ENCODE assay signal across 20 mouse cellular contexts in the genomic region with DNA sequence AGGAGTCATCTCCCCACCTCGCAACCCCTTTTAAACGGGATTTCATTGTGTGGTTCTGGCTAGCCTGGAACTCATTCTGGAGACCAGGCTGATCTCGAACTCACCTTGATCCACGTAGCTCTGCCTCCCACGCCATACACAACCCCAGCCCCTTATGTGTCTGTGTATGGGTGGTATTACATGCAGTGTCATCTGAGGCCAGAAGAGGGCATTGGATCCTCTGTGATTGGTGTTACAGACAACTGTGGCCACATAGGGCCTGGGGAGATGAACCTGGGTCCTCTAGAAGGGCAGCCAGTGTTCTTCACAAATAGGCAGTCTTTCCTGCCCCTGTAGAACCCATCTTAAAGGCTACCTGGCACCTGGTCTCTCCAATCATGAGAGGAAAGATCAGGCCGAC. TPM values are rescaled to one million over a fixed set of nuclear protein-coding genes. Genes with fewer than 3 reads are reported as not detected.
DNase-seq lines count a peak whose midpoint lies in the region; ATAC-seq and TF ChIP-seq lines count a peak whose summit lies in the region.
"Had no signal": no experiment of that assay in that cellular context is flagged by ENCODE, and none has a peak within 500 bp of the region (broad histone marks: within the 10 kb centered on the region; RNA-seq: fewer than 3 reads in every experiment).

No protein-coding gene starts in this region.

- H3K4me3 ChIP-seq in hindbrain, embryonic 11.5 days (ENCODE audit: low read depth, low read length): no peak overlapping the region; the same call in 1 of the 2 replicates
- no peak overlapping the region for H3K4me3 ChIP-seq in hindbrain, embryonic 13.5 days
- H3K4me3 ChIP-seq in midbrain, embryonic 14.5 days (replicated peaks; ENCODE audit: low read depth, low read length): no peak overlapping the region
- no peak overlapping the region for H3K4me3 ChIP-seq in midbrain, embryonic 13.5 days (replicated peaks)
- H3K4me3 ChIP-seq in MEL (ENCODE audit: control insufficient read depth in 1 of 2, insufficient read depth in 1 of 2, low read depth in 2 of 2, low read length in 2 of 2): no peak overlapping the region
- H3K4me3 ChIP-seq in forebrain, embryonic 12.5 days (replicated peaks): no peak overlapping the region
- H3K4me3 ChIP-seq: hindbrain, embryonic 15.5 days; myocyte had no signal

- no peak overlapping the region for H3K4me2 ChIP-seq in hindbrain, embryonic 11.5 days (replicated peaks; ENCODE audit: low read depth, low read length)
- H3K4me2 ChIP-seq in hindbrain, embryonic 13.5 days: no peak overlapping the region
- no peak overlapping the region for H3K4me2 ChIP-seq in midbrain, embryonic 14.5 days (ENCODE audit: low read length)
- no peak overlapping the region for H3K4me2 ChIP-seq in midbrain, embryonic 13.5 days (replicated peaks)
- H3K4me2 ChIP-seq in forebrain, embryonic 12.5 days: no peak overlapping the region

- 81% methylated on average over 6 of the region's 6 CpGs for WGBS in hindbrain, embryonic 11.5 days
- WGBS in hindbrain, embryonic 13.5 days: 87% methylated on average over 6 of the region's 6 CpGs
- 81% methylated on average over 6 of the region's 6 CpGs for WGBS in midbrain, embryonic 14.5 days
- 88% methylated on average over 6 of the region's 6 CpGs for WGBS in midbrain, embryonic 13.5 days
- 85% methylated on average over 6 of the region's 6 CpGs for WGBS in forebrain, embryonic 12.5 days

- H3K36me3 ChIP-seq in hindbrain, embryonic 11.5 days (ENCODE audit: control insufficient read depth, insufficient read depth, low read length): peaks cover 9% of the 10 kb centered on the region; the same call in 1 of the 2 replicates
- H3K36me3 ChIP-seq in hindbrain, embryonic 13.5 days: peaks cover 61% of the 10 kb centered on the region
- peaks cover 57% of the 10 kb centered on the region for H3K36me3 ChIP-seq in midbrain, embryonic 14.5 days (ENCODE audit: control insufficient read depth, insufficient read depth, low read length)
- peaks cover 52% of the 10 kb centered on the region for H3K36me3 ChIP-seq in midbrain, embryonic 13.5 days
- no peaks in the 10 kb centered on the region for H3K36me3 ChIP-seq in MEL (ENCODE audit: control insufficient read depth in 1 of 2, insufficient read depth in 2 of 2, low read length in 2 of 2)
- peaks cover 48% of the 10 kb centered on the region for H3K36me3 ChIP-seq in forebrain, embryonic 12.5 days (replicated peaks)
- H3K36me3 ChIP-seq: embryonic facial prominence, embryonic 15.5 days; heart, embryonic 12.5 days had no signal

- no peak for TF ChIP-seq POLR2A in MEL (IDR thresholded peaks at IDR 0.05; ENCODE audit: control insufficient read depth in 1 of 2, insufficient read depth in 1 of 2, low read depth in 1 of 2, low read length in 2 of 2, poor library complexity in 1 of 2)

- TF ChIP-seq CTCF in MEL (IDR thresholded peaks at IDR 0.05 in 2 of 3, conservative IDR thresholded peaks at IDR 0.05 in 1 of 3; ENCODE audit: control insufficient read depth in 1 of 3, insufficient read depth in 1 of 3, low read depth in 2 of 3, low read length in 3 of 3, poor library complexity in 1 of 3, severe bottlenecking in 1 of 3): peak in 2 of 3 experiments; percentile 9 to 27; a peak in 1 of 6 replicates

- H3K9me3 ChIP-seq in hindbrain, embryonic 11.5 days (ENCODE audit: control insufficient read depth, low read length): peaks cover 5% of the 10 kb centered on the region; the same call in 1 of the 2 replicates
- H3K9me3 ChIP-seq in hindbrain, embryonic 13.5 days: no peaks in the 10 kb centered on the region; the same call in 1 of the 2 replicates
- H3K9me3 ChIP-seq in midbrain, embryonic 14.5 days (ENCODE audit: control insufficient read depth, low read length): no peaks in the 10 kb centered on the region
- 0 out of 2 replicates have a peak, but pooled peaks cover 6% of the 10 kb centered on the region for H3K9me3 ChIP-seq in midbrain, embryonic 13.5 days
- H3K9me3 ChIP-seq in MEL (replicated peaks; ENCODE audit: insufficient read depth, low read length): no peaks in the 10 kb centered on the region
- H3K9me3 ChIP-seq in forebrain, embryonic 12.5 days: peaks cover 7% of the 10 kb centered on the region
- H3K9me3 ChIP-seq: embryonic facial prominence, embryonic 15.5 days; hindbrain, embryonic 15.5 days had no signal

- peaks cover 12% of the 10 kb centered on the region for H3K27me3 ChIP-seq in hindbrain, embryonic 11.5 days (ENCODE audit: control insufficient read depth, insufficient read depth, low read length)
- H3K27me3 ChIP-seq in hindbrain, embryonic 13.5 days: peaks cover 12% of the 10 kb centered on the region; the same call in 1 of the 2 replicates
- H3K27me3 ChIP-seq in midbrain, embryonic 14.5 days (ENCODE audit: control insufficient read depth, insufficient read depth, low read length): no peaks in the 10 kb centered on the region
- no peaks in the 10 kb centered on the region for H3K27me3 ChIP-seq in midbrain, embryonic 13.5 days
- H3K27me3 ChIP-seq in MEL (ENCODE audit: control insufficient read depth in 1 of 2, insufficient read depth in 2 of 2, low read length in 2 of 2): no peaks in the 10 kb centered on the region; a peak in 1 of 4 replicates
- H3K27me3 ChIP-seq in forebrain, embryonic 12.5 days: peaks cover 18% of the 10 kb centered on the region; the same call in 1 of the 2 replicates
- H3K27me3 ChIP-seq: embryonic facial prominence, embryonic 15.5 days; hindbrain, embryonic 15.5 days had no signal

- H3K4me1 ChIP-seq in hindbrain, embryonic 11.5 days (replicated peaks; ENCODE audit: control insufficient read depth, insufficient read depth, low read length): no peaks in the 10 kb centered on the region
- H3K4me1 ChIP-seq in hindbrain, embryonic 13.5 days (replicated peaks): no peaks in the 10 kb centered on the region
- no peaks in the 10 kb centered on the region for H3K4me1 ChIP-seq in midbrain, embryonic 14.5 days (ENCODE audit: control insufficient read depth, insufficient read depth, low read length)
- H3K4me1 ChIP-seq in midbrain, embryonic 13.5 days (replicated peaks): no peaks in the 10 kb centered on the region
- no peaks in the 10 kb centered on the region for H3K4me1 ChIP-seq in MEL (ENCODE audit: control insufficient read depth in 1 of 2, insufficient read depth in 2 of 2, low read length in 2 of 2)
- H3K4me1 ChIP-seq in forebrain, embryonic 12.5 days: no peaks in the 10 kb centered on the region
- H3K4me1 ChIP-seq: hindbrain, embryonic 15.5 days had no signal

- H3K27ac ChIP-seq in hindbrain, embryonic 11.5 days (ENCODE audit: low read depth, low read length): no peak overlapping the region
- no peak overlapping the region for H3K27ac ChIP-seq in hindbrain, embryonic 13.5 days
- no peak overlapping the region for H3K27ac ChIP-seq in midbrain, embryonic 14.5 days (replicated peaks; ENCODE audit: low read depth, low read length)
- no peak overlapping the region for H3K27ac ChIP-seq in midbrain, embryonic 13.5 days
- H3K27ac ChIP-seq in MEL (ENCODE audit: control insufficient read depth, low read depth, low read length): no peak overlapping the region
- H3K27ac ChIP-seq in forebrain, embryonic 12.5 days: no peak overlapping the region
- H3K27ac ChIP-seq: embryonic facial prominence, embryonic 15.5 days; hindbrain, embryonic 15.5 days; limb, embryonic 12.5 days had no signal

- no peak for ATAC-seq in hindbrain, embryonic 11.5 days (ENCODE audit: low FRiP score)
- ATAC-seq in hindbrain, embryonic 13.5 days (ENCODE audit: low FRiP score): no peak
- no peak for ATAC-seq in midbrain, embryonic 14.5 days (ENCODE audit: low FRiP score, low TSS enrichment)
- ATAC-seq in midbrain, embryonic 13.5 days: no peak
- 0 out of 2 replicates have a peak, but pooled peaks have one; percentile 38 for ATAC-seq in megakaryocyte-erythroid progenitor cell, adult 5-6 weeks (replicated peaks; ENCODE audit: low FRiP score, low TSS enrichment, poor library complexity, severe bottlenecking)
- no peak for ATAC-seq in forebrain, embryonic 12.5 days (ENCODE audit: low FRiP score)

- DNase-seq in hindbrain, embryonic 11.5 days (ENCODE audit: low spot score): peak; percentile 19
- DNase-seq in midbrain, embryonic 14.5 days: peak; percentile 12
- no peak for DNase-seq in MEL (ENCODE audit: low read depth, low spot score)
- DNase-seq in thymus, postnatal 4 days: no peak
- DNase-seq: adrenal gland, postnatal 14 days; cerebellum, adult 11 months; lung, postnatal 36 days; thymus, adult 2 months had no signal

- no peaks in the 10 kb centered on the region for H3K79me2 ChIP-seq in MEL (ENCODE audit: control insufficient read depth, insufficient read depth, low read length, poor library complexity)

- TF ChIP-seq EP300 in MEL (IDR thresholded peaks at IDR 0.05; ENCODE audit: low read depth in 1 of 2, low read length in 2 of 2): no peak

- H3K9ac ChIP-seq in hindbrain, embryonic 11.5 days (ENCODE audit: low read depth, low read length): no peak overlapping the region
- no peak overlapping the region for H3K9ac ChIP-seq in hindbrain, embryonic 13.5 days
- H3K9ac ChIP-seq in midbrain, embryonic 14.5 days (replicated peaks; ENCODE audit: low read length): no peak overlapping the region
- no peak overlapping the region for H3K9ac ChIP-seq in midbrain, embryonic 13.5 days (replicated peaks)
- H3K9ac ChIP-seq in MEL (ENCODE audit: control insufficient read depth, low read depth, low read length, poor library complexity, severe bottlenecking): no peak overlapping the region
- no peak overlapping the region for H3K9ac ChIP-seq in forebrain, embryonic 12.5 days
- H3K9ac ChIP-seq: embryonic facial prominence, embryonic 15.5 days; heart, embryonic 12.5 days; hindbrain, embryonic 15.5 days; limb, embryonic 12.5 days had no signal

- no peak; the same call in 1 of the 2 replicates for TF ChIP-seq RAD21 in MEL (IDR thresholded peaks at IDR 0.05; ENCODE audit: low read depth, low read length)

RNA-seq across cellular contexts. Expression of gene Gal3st3, which starts 8.1 kb away (rescaled TPM):
- polyA plus RNA-seq in hindbrain, embryonic 11.5 days (2014; fragmentation: Nextera tagmentation; extraction: Ambion mirVana): 14.0 and 14.6 TPM in 2 replicates
- 34.1 and 36.0 TPM in 2 replicates for polyA plus RNA-seq in hindbrain, embryonic 13.5 days (2015; fragmentation: Nextera tagmentation; extraction: Ambion mirVana)
- polyA plus RNA-seq in midbrain, embryonic 14.5 days (2014; fragmentation: Nextera tagmentation; extraction: Ambion mirVana): 29.0 and 35.5 TPM in 2 replicates
- 29.3 and 33.6 TPM in 2 replicates for polyA plus RNA-seq in midbrain, embryonic 13.5 days (2015; fragmentation: Nextera tagmentation; extraction: Ambion mirVana)
- not detected in 2 replicates for total RNA-seq in MEL (2012; rRNA removed)
- polyA plus RNA-seq in MEL (2012; ENCODE audit: insufficient read depth in 1 of 2, insufficient read length in 2 of 2, low read depth in 1 of 2, low replicate concordance in 2 of 2, missing spikeins in 1 of 2): under 1 TPM in 1 of 2 experiments, not detected in 1; 0.04 TPM
- not detected in 2 replicates for total RNA-seq in megakaryocyte-erythroid progenitor cell, adult 5-6 weeks (2014; fragmentation: Nextera tagmentation)
- total RNA-seq in megakaryocyte-erythroid progenitor cell, adult 5-6 weeks (2017): not detected in 2 replicates
- polyA plus RNA-seq in forebrain, embryonic 12.5 days (2016; fragmentation: Nextera tagmentation; extraction: Ambion mirVana): 17.5 and 21.8 TPM in 2 replicates
- polyA plus RNA-seq: small intestine, adult 2 months had no signal

RNA-seq across cellular contexts. Expression of gene Sf3b2, which starts 11.0 kb away (rescaled TPM):
- 385 and 404 TPM in 2 replicates for polyA plus RNA-seq in hindbrain, embryonic 11.5 days (2014; fragmentation: Nextera tagmentation; extraction: Ambion mirVana)
- polyA plus RNA-seq in hindbrain, embryonic 13.5 days (2015; fragmentation: Nextera tagmentation; extraction: Ambion mirVana): 373 and 377 TPM in 2 replicates
- polyA plus RNA-seq in midbrain, embryonic 14.5 days (2014; fragmentation: Nextera tagmentation; extraction: Ambion mirVana): 291 and 365 TPM in 2 replicates
- polyA plus RNA-seq in midbrain, embryonic 13.5 days (2015; fragmentation: Nextera tagmentation; extraction: Ambion mirVana): 399 and 419 TPM in 2 replicates
- total RNA-seq in MEL (2012; rRNA removed): 178 and 180 TPM in 2 replicates
- polyA plus RNA-seq in MEL (2012; ENCODE audit: insufficient read depth in 1 of 2, insufficient read length in 2 of 2, low read depth in 1 of 2, low replicate concordance in 2 of 2, missing spikeins in 1 of 2): 100 to 1,000 TPM; 259 to 331 TPM
- total RNA-seq in megakaryocyte-erythroid progenitor cell, adult 5-6 weeks (2014; fragmentation: Nextera tagmentation): 181 and 235 TPM in 2 replicates
- total RNA-seq in megakaryocyte-erythroid progenitor cell, adult 5-6 weeks (2017): 274 and 277 TPM in 2 replicates
- 415 and 417 TPM in 2 replicates for polyA plus RNA-seq in forebrain, embryonic 12.5 days (2016; fragmentation: Nextera tagmentation; extraction: Ambion mirVana)

RNA-seq across cellular contexts. Expression of gene Catsper1, which starts 29.3 kb away (rescaled TPM):
- polyA plus RNA-seq in hindbrain, embryonic 11.5 days (2014; fragmentation: Nextera tagmentation; extraction: Ambion mirVana): not detected in 2 replicates
- not detected in 2 replicates for polyA plus RNA-seq in hindbrain, embryonic 13.5 days (2015; fragmentation: Nextera tagmentation; extraction: Ambion mirVana)
- not detected in 2 replicates for polyA plus RNA-seq in midbrain, embryonic 14.5 days (2014; fragmentation: Nextera tagmentation; extraction: Ambion mirVana)
- polyA plus RNA-seq in midbrain, embryonic 13.5 days (2015; fragmentation: Nextera tagmentation; extraction: Ambion mirVana): not detected in 2 replicates
- not detected in 2 replicates for total RNA-seq in MEL (2012; rRNA removed)
- not detected for polyA plus RNA-seq in MEL (2012; ENCODE audit: insufficient read depth in 1 of 2, insufficient read length in 2 of 2, low read depth in 1 of 2, low replicate concordance in 2 of 2, missing spikeins in 1 of 2)
- total RNA-seq in megakaryocyte-erythroid progenitor cell, adult 5-6 weeks (2014; fragmentation: Nextera tagmentation): not detected in 2 replicates
- not detected in 2 replicates for total RNA-seq in megakaryocyte-erythroid progenitor cell, adult 5-6 weeks (2017)
- not detected in 2 replicates for polyA plus RNA-seq in forebrain, embryonic 12.5 days (2016; fragmentation: Nextera tagmentation; extraction: Ambion mirVana)
- total RNA-seq: adrenal gland, postnatal 14 days; layer of hippocampus, adult 8-10 months had no signal
- polyA plus RNA-seq: embryonic facial prominence, embryonic 15.5 days; frontal cortex, adult 2 months; heart, embryonic 12.5 days; hindbrain, embryonic 15.5 days; limb, embryonic 12.5 days; myocyte; small intestine, adult 2 months; thymus, adult 2 months had no signal

RNA-seq across cellular contexts. Expression of gene Pacs1, which starts 33.4 kb away (rescaled TPM):
- 23.2 and 23.4 TPM in 2 replicates for polyA plus RNA-seq in hindbrain, embryonic 11.5 days (2014; fragmentation: Nextera tagmentation; extraction: Ambion mirVana)
- polyA plus RNA-seq in hindbrain, embryonic 13.5 days (2015; fragmentation: Nextera tagmentation; extraction: Ambion mirVana): 33.9 TPM in 2 replicates
- 42.4 and 48.4 TPM in 2 replicates for polyA plus RNA-seq in midbrain, embryonic 14.5 days (2014; fragmentation: Nextera tagmentation; extraction: Ambion mirVana)
- polyA plus RNA-seq in midbrain, embryonic 13.5 days (2015; fragmentation: Nextera tagmentation; extraction: Ambion mirVana): 31.5 and 32.0 TPM in 2 replicates
- 5.7 TPM in 2 replicates for total RNA-seq in MEL (2012; rRNA removed)
- polyA plus RNA-seq in MEL (2012; ENCODE audit: insufficient read depth in 1 of 2, insufficient read length in 2 of 2, low read depth in 1 of 2, low replicate concordance in 2 of 2, missing spikeins in 1 of 2): 10 to 100 TPM in 1 of 2 experiments, not detected in 1; 19.9 TPM
- 44.9 and 52.2 TPM in 2 replicates for total RNA-seq in megakaryocyte-erythroid progenitor cell, adult 5-6 weeks (2014; fragmentation: Nextera tagmentation)
- 10.1 and 12.4 TPM in 2 replicates for total RNA-seq in megakaryocyte-erythroid progenitor cell, adult 5-6 weeks (2017)
- polyA plus RNA-seq in forebrain, embryonic 12.5 days (2016; fragmentation: Nextera tagmentation; extraction: Ambion mirVana): 29.4 and 30.9 TPM in 2 replicates

RNA-seq across cellular contexts. Expression of gene Cst6, which starts 43.1 kb away (rescaled TPM):
- polyA plus RNA-seq in hindbrain, embryonic 11.5 days (2014; fragmentation: Nextera tagmentation; extraction: Ambion mirVana): 1.7 and 2.3 TPM in 2 replicates
- polyA plus RNA-seq in hindbrain, embryonic 13.5 days (2015; fragmentation: Nextera tagmentation; extraction: Ambion mirVana): 5.4 and 6.3 TPM in 2 replicates
- 7.7 and 8.4 TPM in 2 replicates for polyA plus RNA-seq in midbrain, embryonic 14.5 days (2014; fragmentation: Nextera tagmentation; extraction: Ambion mirVana)
- polyA plus RNA-seq in midbrain, embryonic 13.5 days (2015; fragmentation: Nextera tagmentation; extraction: Ambion mirVana): 4.5 and 5.8 TPM in 2 replicates
- not detected in 2 replicates for total RNA-seq in MEL (2012; rRNA removed)
- polyA plus RNA-seq in MEL (2012; ENCODE audit: insufficient read depth in 1 of 2, insufficient read length in 2 of 2, low read depth in 1 of 2, low replicate concordance in 2 of 2, missing spikeins in 1 of 2): under 1 TPM in 1 of 2 experiments, not detected in 1; 0.26 TPM
- total RNA-seq in megakaryocyte-erythroid progenitor cell, adult 5-6 weeks (2014; fragmentation: Nextera tagmentation): not detected in 2 replicates
- total RNA-seq in megakaryocyte-erythroid progenitor cell, adult 5-6 weeks (2017): not detected in 2 replicates
- polyA plus RNA-seq in forebrain, embryonic 12.5 days (2016; fragmentation: Nextera tagmentation; extraction: Ambion mirVana): 0.66 and 0.67 TPM in 2 replicates
- polyA plus RNA-seq: heart, embryonic 12.5 days had no signal

Comparison
In these comparisons a context has a peak if more than half of its experiments do, and no peak if none do; other contexts are left out.
1. DNase-seq: peak in hindbrain, embryonic 11.5 days (single experiment) and midbrain, embryonic 14.5 days (single experiment); none in MEL (single experiment) and thymus, postnatal 4 days (single experiment).
2. RNA of gene Gal3st3, which starts 8.1 kb away (polyA plus RNA-seq): 34.1 to 36.0 TPM in hindbrain, embryonic 13.5 days, 29.0 to 35.5 TPM in midbrain, embryonic 14.5 days, 29.3 to 33.6 TPM in midbrain, embryonic 13.5 days, 17.5 to 21.8 TPM in forebrain, embryonic 12.5 days and 14.0 to 14.6 TPM in hindbrain, embryonic 11.5 days; 0.04 TPM in MEL; every median in the first group is over 10 times any median in the second.